Mouse (Mus musculus) spleen, adult 2 months (tissue): ENCODE results near the gene Gpc6.

Source experiments
- CTCF ChIP-seq: fragments of 200-500 bp; IDR thresholded peaks from 2 replicates; pipeline ENCODE4 v1.5.1; 2011; ENCODE audit warnings: mild to moderate bottlenecking, inconsistent platforms; ENCODE audit not compliant: insufficient read depth, insufficient read length, insufficient replicate concordance; ENCODE audit errors: extremely low read depth
- POLR2A ChIP-seq: fragments of 200-500 bp; IDR thresholded peaks from 2 replicates; pipeline ENCODE4 v1.6.1; 2011; ENCODE audit warnings: low read depth, low read length, inconsistent platforms

- no peak for TF ChIP-seq POLR2A
- TF ChIP-seq CTCF, result no peak
Observed at GRCm38 (mm10) chr14:117611113-117611512, 686.0 kb downstream of the Gpc6 start.
